Comparison of ENCODE assay signal across 9 mouse cellular contexts in genomic region chr2:166010321-166010720, GRCm38 (mm10). TPM values are rescaled to one million over a fixed set of nuclear protein-coding genes. Genes with fewer than 3 reads are reported as not detected.
DNase-seq lines count a peak whose midpoint lies in the region; ATAC-seq and TF ChIP-seq lines count a peak whose summit lies in the region.
"Had no signal": no experiment of that assay in that cellular context is flagged by ENCODE, and none has a peak within 500 bp of the region (broad histone marks: within the 10 kb centered on the region; RNA-seq: fewer than 3 reads in every experiment).

No protein-coding gene starts in this region.

- no peak for TF ChIP-seq CTCF in layer of hippocampus, adult 2 months (conservative IDR thresholded peaks at IDR 0.05)
- no peak for TF ChIP-seq CTCF in embryonic fibroblast, embryonic 13.5 days (IDR thresholded peaks at IDR 0.05; ENCODE audit: borderline replicate concordance, insufficient read depth, low read length)

- no peak overlapping the region for H3K9ac ChIP-seq in midbrain, embryonic 16.5 days (ENCODE audit: low read depth, low read length)
- H3K9ac ChIP-seq: neural tube, embryonic 13.5 days had no signal

- H3K36me3 ChIP-seq in heart, embryonic 10.5 days = no peaks in the 10 kb centered on the region
- H3K36me3 ChIP-seq in midbrain, embryonic 16.5 days (ENCODE audit: control insufficient read depth, insufficient read depth, low read length) = no peaks in the 10 kb centered on the region
- H3K36me3 ChIP-seq: neural tube, embryonic 13.5 days had no signal

- peak overlapping the region; percentile 17; the same call in 1 of the 2 replicates for H3K4me2 ChIP-seq in midbrain, embryonic 16.5 days (ENCODE audit: low read length)
- H3K4me2 ChIP-seq: neural tube, embryonic 13.5 days had no signal

- ATAC-seq in midbrain, embryonic 16.5 days = no peak
- ATAC-seq: intestine, embryonic 16.5 days had no signal

- 0 out of 2 replicates have a peak overlapping the region, but pooled peaks have one; percentile 36 for H3K27ac ChIP-seq in heart, embryonic 10.5 days
- peak overlapping the region; percentile 76 for H3K27ac ChIP-seq in layer of hippocampus, adult 2 months
- peak overlapping the region; percentile 67 for H3K27ac ChIP-seq in embryonic fibroblast, embryonic 13.5 days (ENCODE audit: insufficient read depth, low read length)
- H3K27ac ChIP-seq in midbrain, embryonic 16.5 days (ENCODE audit: low read length) = peak overlapping the region; percentile 53; the same call in 1 of the 2 replicates
- H3K27ac ChIP-seq: neural tube, embryonic 13.5 days had no signal

- intact Hi-C loops in heart, postnatal 10 days (cut with DNase I) = loop anchor here (2.0 kb wide), 1 partner anchor 20 kb away; no protein-coding TSS in a partner anchor

- H3K4me1 ChIP-seq in heart, embryonic 10.5 days = peaks cover 45% of the 10 kb centered on the region
- no peaks in the 10 kb centered on the region; the same call in 1 of the 2 replicates for H3K4me1 ChIP-seq in embryonic fibroblast, embryonic 13.5 days (ENCODE audit: control insufficient read depth, insufficient read depth, low read length)
- peaks cover 20% of the 10 kb centered on the region for H3K4me1 ChIP-seq in midbrain, embryonic 16.5 days (ENCODE audit: control insufficient read depth, insufficient read depth, low read length)

- no peak for DNase-seq in heart, embryonic 10.5 days (ENCODE audit: low spot score)
- DNase-seq in heart, postnatal 10 days = no peak
- DNase-seq in layer of hippocampus, adult 2 months (ENCODE audit: low spot score in 2 of 2) = peak; percentile 29 to 52
- no peak for DNase-seq in layer of hippocampus, postnatal 25 days (ENCODE audit: extremely low spot score in 1 of 2, low spot score in 1 of 2)
- no peak for DNase-seq in adrenal gland, adult 2 months

- no peak overlapping the region for H3K4me3 ChIP-seq in heart, embryonic 10.5 days
- peak overlapping the region; percentile 11; the same call in 1 of the 2 replicates for H3K4me3 ChIP-seq in layer of hippocampus, adult 2 months
- H3K4me3 ChIP-seq in embryonic fibroblast, embryonic 13.5 days (ENCODE audit: insufficient read depth, low read length) = no peak overlapping the region
- H3K4me3 ChIP-seq in midbrain, embryonic 16.5 days (ENCODE audit: low read depth, low read length) = no peak overlapping the region
- H3K4me3 ChIP-seq: neural tube, embryonic 13.5 days had no signal

- WGBS in heart, embryonic 10.5 days = 55% methylated on average over 12 of the region's 12 CpGs
- WGBS in midbrain, embryonic 16.5 days = 38% methylated on average over 12 of the region's 12 CpGs

- no peaks in the 10 kb centered on the region for H3K27me3 ChIP-seq in heart, embryonic 10.5 days (ENCODE audit: insufficient read depth, poor library complexity, severe bottlenecking)
- H3K27me3 ChIP-seq in midbrain, embryonic 16.5 days (ENCODE audit: control insufficient read depth, insufficient read depth, low read depth, low read length) = no peaks in the 10 kb centered on the region
- H3K27me3 ChIP-seq: neural tube, embryonic 13.5 days had no signal

- no peak for TF ChIP-seq POLR2A in embryonic fibroblast, embryonic 13.5 days (IDR thresholded peaks at IDR 0.05; ENCODE audit: low read depth, low read length)

- no peaks in the 10 kb centered on the region for H3K9me3 ChIP-seq in heart, embryonic 10.5 days
- no peaks in the 10 kb centered on the region for H3K9me3 ChIP-seq in midbrain, embryonic 16.5 days (replicated peaks; ENCODE audit: control insufficient read depth, low read length, poor library complexity, severe bottlenecking)
- H3K9me3 ChIP-seq: neural tube, embryonic 13.5 days had no signal

RNA-seq across cellular contexts. Expression of gene Ncoa3, which starts 17.9 kb away (rescaled TPM):
- polyA plus RNA-seq in heart, embryonic 10.5 days (2016; fragmentation: Nextera tagmentation; extraction: Ambion mirVana) = 14.8 and 15.8 TPM in 2 replicates
- 10 to 100 TPM; 27.6 to 28.4 TPM for total RNA-seq in heart, postnatal 10 days (2021)
- 10 to 100 TPM; 27.8 to 37.7 TPM for total RNA-seq in layer of hippocampus, adult 2 months (2021)
- total RNA-seq in layer of hippocampus, postnatal 25 days (2021) = 10 to 100 TPM; 29.7 to 34.3 TPM
- 21.6 and 27.2 TPM in 2 replicates for polyA plus RNA-seq in embryonic fibroblast, embryonic 13.5 days (2011; ENCODE audit: insufficient read length, low read depth, missing spikeins)
- 15.5 and 16.0 TPM in 2 replicates for polyA plus RNA-seq in midbrain, embryonic 16.5 days (2015; fragmentation: Nextera tagmentation; extraction: Ambion mirVana)
- 10 to 100 TPM; 28.5 to 29.8 TPM for total RNA-seq in adrenal gland, adult 2 months (2021)
- 26.2 and 27.9 TPM in 2 replicates for polyA plus RNA-seq in adrenal gland, adult 2 months (2012; rRNA removed)

Comparison
In these comparisons a context has a peak if more than half of its experiments do, and no peak if none do; other contexts are left out.
1. DNase-seq: peak in layer of hippocampus, adult 2 months (2 of 2); none in heart, embryonic 10.5 days (single experiment), heart, postnatal 10 days (0 of 2), layer of hippocampus, postnatal 25 days (0 of 2) and adrenal gland, adult 2 months (single experiment).
2. Peak in every context shown above with its lines, with median percentiles within 50 percentile points of each other: H3K27ac ChIP-seq.